Comparison of ENCODE assay signal across 11 mouse cellular contexts in the genomic region with DNA sequence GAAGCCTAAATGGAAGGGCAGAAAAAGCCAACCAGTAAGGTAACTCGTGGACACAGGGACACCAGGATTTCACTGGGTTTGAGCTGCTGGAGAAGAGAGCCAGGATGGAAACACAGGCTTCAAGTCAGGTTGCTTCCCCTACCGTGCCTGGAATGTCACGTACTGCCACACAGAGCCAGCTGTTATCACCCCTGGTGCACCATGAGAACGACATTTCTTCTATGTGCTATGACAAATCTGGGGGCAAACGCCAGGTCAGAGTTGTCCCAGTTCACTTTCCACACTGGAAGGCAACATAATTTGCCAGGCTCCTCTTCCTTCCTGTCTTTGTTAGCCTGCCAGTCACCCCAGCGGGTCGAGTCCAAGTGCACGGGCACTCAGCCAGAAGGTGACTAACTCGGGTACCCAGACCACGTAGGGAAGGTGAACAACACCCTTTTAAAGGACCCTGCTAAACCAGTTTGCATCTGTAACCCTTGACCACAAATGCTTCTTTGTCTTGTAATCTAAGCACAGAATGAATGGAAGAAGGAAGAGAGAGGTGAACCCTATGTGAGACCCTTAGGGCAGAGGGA. TPM values are rescaled to one million over a fixed set of nuclear protein-coding genes. Genes with fewer than 3 reads are reported as not detected.
DNase-seq lines count a peak whose midpoint lies in the region; ATAC-seq lines count a peak whose summit lies in the region.
"Had no signal": no experiment of that assay in that cellular context is flagged by ENCODE, and none has a peak within 500 bp of the region (broad histone marks: within the 10 kb centered on the region; RNA-seq: fewer than 3 reads in every experiment).

No protein-coding gene starts in this region.

- H3K4me2 ChIP-seq in intestine, embryonic 14.5 days (ENCODE audit: low read length), result no peak overlapping the region
- H3K4me2 ChIP-seq in lung, embryonic 15.5 days, result no peak overlapping the region; the same call in 1 of the 2 replicates
- H3K4me2 ChIP-seq in forebrain, embryonic 14.5 days (ENCODE audit: low read length), result no peak overlapping the region

- 0 out of 2 replicates have a peak, but pooled peaks have one; percentile 59 for ATAC-seq in intestine, embryonic 14.5 days (replicated peaks; ENCODE audit: low FRiP score, low TSS enrichment, low read depth)
- peak; percentile 81 for ATAC-seq in lung, embryonic 15.5 days (ENCODE audit: borderline replicate concordance, extremely low read depth, low FRiP score, low TSS enrichment)
- ATAC-seq in forebrain, embryonic 14.5 days, result no peak

- H3K27me3 ChIP-seq in intestine, embryonic 14.5 days (replicated peaks; ENCODE audit: control insufficient read depth, insufficient read depth, low read length), result no peaks in the 10 kb centered on the region
- no peaks in the 10 kb centered on the region for H3K27me3 ChIP-seq in lung, embryonic 15.5 days
- no peaks in the 10 kb centered on the region for H3K27me3 ChIP-seq in forebrain, embryonic 14.5 days (replicated peaks; ENCODE audit: control insufficient read depth, insufficient read depth, low read length)

- H3K4me3 ChIP-seq in intestine, embryonic 14.5 days (ENCODE audit: low read depth, low read length), result no peak overlapping the region
- H3K4me3 ChIP-seq in lung, embryonic 15.5 days, result no peak overlapping the region
- no peak overlapping the region for H3K4me3 ChIP-seq in forebrain, embryonic 14.5 days (ENCODE audit: low read depth, low read length)
- H3K4me3 ChIP-seq: forebrain, embryonic 10.5 days had no signal

- no peaks in the 10 kb centered on the region for H3K36me3 ChIP-seq in intestine, embryonic 14.5 days (ENCODE audit: control insufficient read depth, insufficient read depth, low read length)
- H3K36me3 ChIP-seq in lung, embryonic 15.5 days, result no peaks in the 10 kb centered on the region
- H3K36me3 ChIP-seq in forebrain, embryonic 14.5 days (ENCODE audit: control insufficient read depth, insufficient read depth, low read length), result no peaks in the 10 kb centered on the region
- H3K36me3 ChIP-seq: forebrain, embryonic 10.5 days had no signal

- no peak overlapping the region for H3K9ac ChIP-seq in intestine, embryonic 14.5 days (ENCODE audit: low read length)
- no peak overlapping the region for H3K9ac ChIP-seq in lung, embryonic 15.5 days
- H3K9ac ChIP-seq in forebrain, embryonic 14.5 days (ENCODE audit: low read length), result no peak overlapping the region

- H3K27ac ChIP-seq in intestine, embryonic 14.5 days (ENCODE audit: low read depth), result 0 out of 2 replicates have a peak overlapping the region, but pooled peaks have one; percentile 9
- H3K27ac ChIP-seq in lung, embryonic 15.5 days, result peak overlapping the region; percentile 89
- H3K27ac ChIP-seq in forebrain, embryonic 14.5 days (ENCODE audit: low read depth, low read length), result no peak overlapping the region
- H3K27ac ChIP-seq: forebrain, embryonic 10.5 days; macrophage had no signal

- peak; percentile 71 for DNase-seq in 3134 (ENCODE audit: extremely low read depth, insufficient read length, low spot score)
- DNase-seq in adrenal gland, postnatal 14 days, result peak; percentile 75
- no peak for DNase-seq in intestine, embryonic 14.5 days (ENCODE audit: low spot score)
- no peak for DNase-seq in layer of hippocampus, postnatal 36 days
- no peak for DNase-seq in left cerebral cortex, adult 8-10 months (ENCODE audit: low spot score in 2 of 2)
- DNase-seq in forebrain, embryonic 14.5 days (ENCODE audit: low spot score), result no peak
- DNase-seq in cerebellum, postnatal 25 days, result no peak

- H3K9me3 ChIP-seq in intestine, embryonic 14.5 days (ENCODE audit: control insufficient read depth, low read length), result no peaks in the 10 kb centered on the region
- H3K9me3 ChIP-seq in lung, embryonic 15.5 days, result peaks cover 5% of the 10 kb centered on the region; the same call in 1 of the 2 replicates
- no peaks in the 10 kb centered on the region for H3K9me3 ChIP-seq in forebrain, embryonic 14.5 days (replicated peaks; ENCODE audit: control insufficient read depth, low read length)

- WGBS in intestine, embryonic 14.5 days, result 68% methylated on average over 10 of the region's 10 CpGs
- 39% methylated on average over 10 of the region's 10 CpGs for WGBS in lung, embryonic 15.5 days
- WGBS in forebrain, embryonic 14.5 days, result 68% methylated on average over 10 of the region's 10 CpGs

- H3K4me1 ChIP-seq in intestine, embryonic 14.5 days (replicated peaks; ENCODE audit: control insufficient read depth, insufficient read depth, low read length), result no peaks in the 10 kb centered on the region
- H3K4me1 ChIP-seq in lung, embryonic 15.5 days, result peaks cover 12% of the 10 kb centered on the region
- H3K4me1 ChIP-seq in forebrain, embryonic 14.5 days (ENCODE audit: control insufficient read depth, insufficient read depth, low read length), result no peaks in the 10 kb centered on the region
- H3K4me1 ChIP-seq: forebrain, embryonic 10.5 days had no signal

RNA-seq across cellular contexts. Expression of gene Smurf1, which starts 13.0 kb away (rescaled TPM):
- total RNA-seq in adrenal gland, postnatal 14 days (2021), result 17.2 and 19.4 TPM in 2 replicates
- polyA plus RNA-seq in intestine, embryonic 14.5 days (2014; fragmentation: Nextera tagmentation; extraction: Ambion mirVana), result 14.4 and 17.2 TPM in 2 replicates
- polyA plus RNA-seq in lung, embryonic 15.5 days (2015; fragmentation: Nextera tagmentation; extraction: Ambion mirVana), result 18.5 and 20.2 TPM in 2 replicates
- 10 to 100 TPM; 28.7 to 29.9 TPM for total RNA-seq in layer of hippocampus, postnatal 36 days (2021)
- 10 to 100 TPM; 32.4 to 38.4 (median 37.2) TPM for total RNA-seq in left cerebral cortex, adult 8-10 months (2022)
- polyA plus RNA-seq in forebrain, embryonic 14.5 days (2014; fragmentation: Nextera tagmentation; extraction: Ambion mirVana), result 16.5 and 22.7 TPM in 2 replicates

RNA-seq across cellular contexts. Expression of gene Gm4871, which starts 53.9 kb away (rescaled TPM):
- total RNA-seq in adrenal gland, postnatal 14 days (2021), result not detected in 2 replicates
- not detected in 2 replicates for polyA plus RNA-seq in intestine, embryonic 14.5 days (2014; fragmentation: Nextera tagmentation; extraction: Ambion mirVana)
- polyA plus RNA-seq in lung, embryonic 15.5 days (2015; fragmentation: Nextera tagmentation; extraction: Ambion mirVana), result not detected in 2 replicates
- not detected for total RNA-seq in layer of hippocampus, postnatal 36 days (2021)
- not detected for total RNA-seq in left cerebral cortex, adult 8-10 months (2022)
- polyA plus RNA-seq in forebrain, embryonic 14.5 days (2014; fragmentation: Nextera tagmentation; extraction: Ambion mirVana), result not detected in 2 replicates
- total RNA-seq: ES-E14 had no signal
- polyA plus RNA-seq: forebrain, embryonic 10.5 days; macrophage had no signal

Comparison
In these comparisons a context has a peak if more than half of its experiments do, and no peak if none do; other contexts are left out.
1. DNase-seq: peak in 3134 (single experiment) and adrenal gland, postnatal 14 days (single experiment); none in intestine, embryonic 14.5 days (single experiment), layer of hippocampus, postnatal 36 days (0 of 2), left cerebral cortex, adult 8-10 months (0 of 2), forebrain, embryonic 14.5 days (single experiment) and cerebellum, postnatal 25 days (0 of 2).